Mouse (Mus musculus) c-Kit-positive CD71-negative TER-119-negative erythroid progenitor cells, embryonic 14.5 days (primary cell): ENCODE results near the gene Paics.
"Not testable (repeated sequence)": the region's sequence is repeated elsewhere in the genome, so short reads cannot be mapped to it uniquely, and the experiment has no call there.

Experiments used
- DNase-seq: peaks from one replicate; pipeline ENCODE4 v3.0.0-alpha.2; 2013; ENCODE audit warnings: low read depth

The Paics gene

DNA sequence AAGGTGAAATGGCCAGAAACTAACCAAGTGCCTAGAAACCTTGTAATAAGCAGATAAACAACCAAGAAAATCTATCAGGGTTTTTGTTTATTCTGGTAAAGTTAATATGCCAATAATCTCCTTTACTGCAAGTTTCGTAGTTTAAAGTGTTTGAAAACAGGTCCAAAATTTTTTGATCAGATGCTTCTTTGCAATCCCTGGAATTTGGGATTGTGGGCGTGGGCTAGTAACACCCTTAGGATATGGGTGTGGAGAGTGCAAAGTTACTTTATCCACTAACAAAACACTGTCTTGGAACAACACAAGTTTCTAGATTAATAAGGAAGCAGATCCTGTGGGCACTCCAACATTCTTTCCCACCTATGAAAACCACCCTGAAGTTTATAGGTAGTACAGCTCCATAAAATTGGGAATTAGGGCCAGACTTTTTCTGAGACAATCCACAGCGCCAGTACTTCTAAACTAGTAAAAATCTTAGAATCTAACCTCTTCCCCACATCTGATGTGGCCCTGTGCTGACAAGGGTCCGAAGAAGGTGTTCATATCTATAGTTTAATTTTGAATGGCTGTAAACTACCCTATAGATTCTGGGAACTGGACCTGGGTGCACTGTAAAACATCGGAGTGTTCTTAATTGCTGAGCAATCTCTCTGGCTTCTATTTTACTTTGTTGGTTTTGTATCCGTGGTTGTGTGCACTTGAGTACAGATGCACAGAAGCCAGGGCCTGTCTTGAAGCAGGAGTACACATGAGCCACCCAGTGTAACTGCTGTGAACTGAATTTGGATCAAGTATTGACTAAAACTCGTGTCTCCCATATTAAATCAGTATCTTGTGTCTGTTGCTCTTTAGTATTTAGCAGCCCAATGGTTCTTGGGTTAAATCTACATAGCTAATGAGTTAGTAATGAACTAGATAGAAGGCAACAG, 1.3 kb downstream of the Paics start:
- no peak for DNase-seq

DNA sequence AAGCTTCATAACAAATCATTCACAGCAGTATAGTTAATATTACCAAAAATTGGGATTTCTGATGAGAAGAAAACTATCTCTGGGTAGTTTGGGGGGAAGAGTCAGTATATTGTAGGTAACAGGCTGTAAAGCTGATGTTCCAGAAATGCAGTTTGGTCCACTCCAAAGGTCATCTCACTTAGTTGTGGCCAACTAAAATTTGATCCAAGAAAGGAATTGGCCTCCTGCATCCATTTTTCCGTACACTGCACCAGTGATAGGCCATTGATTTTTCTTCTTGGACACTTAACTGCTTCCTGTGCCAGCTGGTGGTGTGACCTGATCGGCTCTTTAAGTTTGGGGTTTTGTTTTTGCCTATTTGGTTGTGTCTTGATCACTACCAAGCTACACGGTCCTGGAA, 2.7 kb downstream of the Paics start:
- DNase-seq, result no peak

DNA sequence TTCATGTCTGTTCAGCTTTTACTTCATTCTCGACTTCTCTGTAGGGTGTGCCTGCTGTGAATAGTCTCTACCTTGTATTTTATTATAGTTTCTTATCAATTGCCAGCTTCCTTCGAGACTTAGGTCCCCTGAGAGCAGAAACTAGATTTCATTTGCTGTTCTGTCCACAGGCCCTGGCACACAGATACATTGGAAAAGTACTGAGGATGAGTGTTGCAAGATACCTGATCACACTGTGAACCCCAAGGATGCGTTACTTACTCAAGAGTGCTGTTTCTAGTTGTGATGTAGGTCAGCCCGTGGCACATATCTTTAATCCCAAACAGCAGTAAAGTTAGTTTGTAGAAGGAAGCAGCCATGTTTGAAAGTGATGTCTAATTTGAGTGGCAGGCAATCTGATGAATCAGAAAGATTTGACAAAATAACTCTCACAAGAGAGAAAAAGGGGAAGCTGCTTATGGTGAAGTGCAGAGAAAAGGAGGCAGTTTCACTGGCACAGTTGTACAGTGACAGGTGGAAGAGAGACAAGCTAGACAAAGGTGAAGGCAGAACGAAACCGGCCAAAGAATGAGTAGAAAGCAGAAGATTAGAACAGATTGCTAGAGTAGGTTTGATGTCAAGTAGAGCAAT, 3.3 kb downstream of the Paics start:
- no peak for DNase-seq

DNA sequence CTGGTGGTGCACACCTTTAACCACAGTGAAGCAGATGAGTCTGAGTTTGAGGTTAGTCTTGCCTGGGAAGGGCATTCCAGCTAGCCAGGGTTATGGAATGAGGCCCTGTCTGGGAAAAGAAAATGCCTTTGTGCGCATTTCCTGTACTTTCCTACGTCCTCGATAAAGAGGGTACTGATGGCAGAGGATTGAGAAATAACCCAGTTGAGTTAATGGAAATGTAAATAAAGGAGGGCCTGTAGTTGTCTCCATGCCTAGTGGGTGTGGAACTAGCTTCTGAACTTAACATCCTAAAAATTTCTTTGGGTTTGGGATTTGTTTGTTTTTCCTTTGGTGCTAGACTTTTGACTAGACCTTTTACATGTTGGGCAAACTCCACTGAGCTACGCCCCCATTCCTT, 4.4 kb downstream of the Paics start:
- DNase-seq, result no peak

DNA sequence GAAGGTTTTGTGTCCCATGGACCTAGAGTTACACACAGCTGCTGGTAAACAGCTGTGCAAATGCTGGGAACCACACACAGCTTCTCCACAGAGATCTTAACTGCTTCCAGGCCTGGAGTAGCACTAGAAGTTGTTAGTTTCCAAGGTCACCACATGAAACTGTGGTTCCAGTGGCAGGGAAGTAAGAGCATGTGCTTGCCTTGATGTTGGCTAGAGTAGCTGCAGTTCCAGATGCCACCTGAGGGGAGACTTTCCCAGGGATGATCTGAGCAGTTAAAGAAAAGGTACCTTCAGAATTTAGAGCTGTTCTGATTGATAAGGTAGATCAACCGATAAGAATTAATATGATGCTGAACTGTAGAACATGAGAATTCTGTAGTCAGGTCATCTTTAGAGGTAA, 6.8 kb downstream of the Paics start:
- DNase-seq, result no peak

DNA sequence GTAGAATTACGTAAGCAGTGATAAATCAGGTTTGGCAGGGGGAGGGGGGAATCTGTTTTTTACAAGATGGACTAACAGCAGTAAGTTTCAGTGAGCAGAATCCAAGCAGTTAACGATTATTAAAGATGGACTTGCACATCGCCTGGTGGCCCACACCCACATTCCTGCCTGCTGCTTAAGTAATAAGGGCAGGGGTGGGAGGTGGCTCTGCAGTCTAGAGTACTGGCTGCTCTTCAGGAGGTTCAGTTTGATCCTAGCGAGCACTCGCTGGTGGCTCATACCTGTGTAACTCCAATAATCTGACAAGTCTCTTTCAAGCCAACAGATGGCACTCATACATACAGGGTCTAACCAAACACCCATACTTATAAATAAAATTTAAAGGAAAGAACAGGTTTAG, 8.5 kb downstream of the Paics start:
- DNase-seq, result no peak

DNA sequence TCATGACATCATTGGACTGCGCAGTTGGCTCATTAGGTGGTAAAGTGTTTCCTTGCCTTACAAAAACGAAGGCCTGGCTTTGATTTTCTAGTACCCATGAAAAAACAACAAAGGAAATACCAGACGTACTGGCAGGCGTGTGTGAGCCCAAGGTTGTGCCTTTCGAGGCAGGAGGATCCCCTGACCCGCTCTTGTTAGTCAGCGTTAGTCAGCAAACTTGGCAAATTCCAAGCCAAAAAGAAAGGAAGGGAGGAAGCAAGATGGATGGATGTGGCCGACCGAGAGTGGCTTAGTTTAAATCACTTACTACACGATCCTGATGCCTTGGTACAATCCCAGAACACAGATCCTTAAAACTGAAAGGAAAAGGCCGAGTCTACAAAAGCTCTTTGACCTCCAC, 11.4 kb downstream of the Paics start:
- DNase-seq, result no peak

DNA sequence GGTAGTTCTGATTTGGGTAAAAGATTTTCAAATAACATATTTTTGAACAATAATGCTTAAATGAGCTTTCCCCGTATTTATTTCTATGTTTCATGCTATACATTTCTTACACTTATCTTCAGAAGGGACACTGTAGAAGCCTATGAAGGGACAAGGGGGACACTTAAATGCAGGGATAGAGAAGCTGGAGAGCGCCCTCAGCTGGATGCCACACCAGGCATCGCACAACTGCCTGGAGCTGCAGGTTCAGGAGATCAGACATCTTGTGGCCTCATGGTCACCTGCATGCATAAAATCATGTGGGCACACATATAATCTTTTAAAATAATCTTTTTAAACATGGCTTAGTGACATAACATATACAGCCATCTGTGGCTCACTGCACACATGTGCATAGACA, 13.5 kb downstream of the Paics start:
- no peak for DNase-seq

DNA sequence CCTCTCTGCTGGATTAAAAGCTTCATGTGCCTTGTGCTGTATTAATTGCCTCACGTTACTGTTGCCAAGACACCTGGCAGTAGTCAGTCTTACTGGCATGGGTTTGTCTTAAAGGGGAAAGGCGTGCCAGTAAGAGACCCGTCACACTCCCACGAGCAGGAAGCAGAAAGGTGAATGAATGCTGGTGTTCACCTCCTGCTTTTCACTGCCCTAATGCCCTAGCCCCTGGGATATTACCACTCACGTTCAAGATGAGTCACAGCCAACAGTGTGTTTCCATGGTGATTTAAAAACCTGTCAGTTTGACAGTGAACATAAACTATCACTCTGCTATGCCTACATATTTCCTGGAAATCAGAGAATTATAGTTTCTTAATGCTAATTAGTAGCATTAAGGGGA, 18.1 kb downstream of the Paics start:
- DNase-seq, result no peak

DNA sequence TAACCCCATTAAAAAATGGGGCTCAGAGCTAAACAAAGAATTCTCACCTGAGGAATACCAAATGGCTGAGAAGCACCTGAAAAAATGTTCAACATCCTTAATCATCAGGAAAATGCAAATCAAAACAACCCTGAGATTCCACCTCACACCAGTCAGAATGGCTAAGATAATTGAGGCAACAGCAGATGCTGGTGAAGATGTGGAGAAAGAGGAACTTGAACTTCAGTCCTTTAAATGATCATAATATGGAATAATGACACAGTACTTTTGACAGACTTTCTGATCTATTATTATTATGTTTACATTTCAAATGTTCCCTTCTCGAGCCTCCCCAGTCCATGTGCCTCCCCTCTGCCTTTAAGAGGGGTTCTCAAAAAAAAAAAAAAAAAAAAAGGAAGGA, 20.0 kb downstream of the Paics start:
- not testable (repeated sequence) for DNase-seq

DNA sequence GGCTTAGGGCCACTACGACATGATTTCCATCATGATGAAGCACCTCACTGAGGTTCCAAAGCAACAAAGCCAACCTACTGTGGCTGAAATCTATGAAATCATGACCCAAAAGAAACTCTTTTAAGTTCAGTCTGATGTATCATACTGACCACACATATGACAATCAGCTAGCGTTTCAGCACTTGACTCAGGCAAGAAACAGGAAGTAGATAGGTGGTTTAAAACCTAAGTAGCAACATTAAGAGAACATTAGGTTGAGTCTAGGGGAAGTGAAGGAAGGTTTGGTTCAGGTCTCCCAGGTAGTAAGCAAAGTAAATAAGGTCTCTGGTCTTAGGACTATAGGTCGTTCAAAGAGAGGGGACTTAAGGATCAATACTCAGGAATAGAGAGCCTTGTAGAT, 22.4 kb downstream of the Paics start:
- DNase-seq, result no peak

DNA sequence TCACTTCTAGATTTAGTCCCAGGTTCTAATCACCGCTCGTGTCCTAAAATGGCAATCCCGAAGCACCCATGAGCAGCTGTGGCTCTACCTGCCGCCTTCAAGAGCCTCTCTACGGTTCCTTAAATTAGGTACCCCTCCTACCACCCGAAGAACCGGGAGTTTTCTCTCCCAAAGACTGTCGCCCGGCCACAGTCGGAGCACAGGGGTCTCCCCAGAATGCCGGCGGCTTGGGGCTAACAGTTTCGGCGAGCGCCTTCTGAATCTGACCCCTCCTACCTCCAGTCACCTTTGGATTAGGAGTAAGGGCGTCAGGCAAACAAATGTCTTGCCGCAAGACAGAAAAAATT, 23.1 kb downstream of the Paics start:
- DNase-seq, result no peak

DNA sequence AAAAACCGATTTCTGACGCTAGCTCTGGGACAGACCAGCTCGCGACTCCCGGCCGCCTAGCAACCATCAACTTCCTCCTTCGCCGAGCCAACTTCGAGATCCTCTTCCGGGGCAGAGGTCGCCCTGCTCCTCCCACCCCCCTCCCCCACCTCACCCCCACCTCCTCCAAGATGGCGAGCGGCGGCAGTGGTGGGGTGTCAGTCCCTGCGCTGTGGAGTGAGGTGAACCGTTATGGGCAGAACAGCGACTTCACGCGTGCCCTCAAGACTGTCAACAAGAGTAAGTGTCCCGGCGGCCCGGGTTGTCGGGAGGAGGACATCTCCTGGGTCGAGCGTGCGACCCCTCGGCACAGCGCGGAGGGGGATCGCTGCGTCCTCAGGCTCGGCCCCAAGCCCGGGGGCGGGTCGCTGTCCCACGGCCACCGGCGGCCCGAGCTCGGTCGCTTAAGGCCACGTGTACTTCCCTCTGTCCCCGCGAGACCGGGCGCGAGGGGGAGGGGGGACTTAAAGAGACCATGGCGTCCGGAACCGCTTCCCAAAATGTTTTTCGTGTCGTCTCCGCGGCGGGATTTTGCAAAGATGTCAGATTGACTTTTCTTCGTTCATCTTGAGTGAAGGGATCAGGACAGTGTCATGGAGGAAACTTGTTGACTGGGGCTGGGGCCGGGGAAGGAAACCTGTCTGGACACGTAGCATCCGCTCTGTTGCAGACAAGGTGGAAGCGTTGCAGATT, 23.6 kb downstream of the Paics start, which contains the start of gene Srp72:
Gene Srp72, plus strand, starts transcription at position 130 of the 732 bp plus-strand sequence.
- DNase-seq, result peak; percentile 70

DNA sequence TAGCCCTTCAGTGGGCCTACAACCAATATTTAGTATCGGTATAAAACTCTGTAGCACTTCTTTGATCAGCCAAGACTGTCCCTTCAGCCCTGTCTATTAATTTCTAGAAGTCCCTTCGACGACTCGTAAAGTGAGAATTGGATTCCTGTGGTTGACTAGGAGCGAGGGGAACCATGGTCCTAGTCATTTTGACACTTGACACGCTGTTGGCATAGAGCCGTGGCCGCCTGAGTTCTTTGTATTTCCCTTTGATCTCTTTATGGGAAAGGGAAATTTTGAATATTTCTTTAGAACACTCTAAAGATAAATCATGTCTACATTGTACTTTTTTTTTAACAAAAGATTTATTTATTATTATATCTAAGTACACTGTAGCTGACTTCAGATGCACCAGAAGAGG, 24.6 kb downstream of the Paics start:
- no peak for DNase-seq

DNA sequence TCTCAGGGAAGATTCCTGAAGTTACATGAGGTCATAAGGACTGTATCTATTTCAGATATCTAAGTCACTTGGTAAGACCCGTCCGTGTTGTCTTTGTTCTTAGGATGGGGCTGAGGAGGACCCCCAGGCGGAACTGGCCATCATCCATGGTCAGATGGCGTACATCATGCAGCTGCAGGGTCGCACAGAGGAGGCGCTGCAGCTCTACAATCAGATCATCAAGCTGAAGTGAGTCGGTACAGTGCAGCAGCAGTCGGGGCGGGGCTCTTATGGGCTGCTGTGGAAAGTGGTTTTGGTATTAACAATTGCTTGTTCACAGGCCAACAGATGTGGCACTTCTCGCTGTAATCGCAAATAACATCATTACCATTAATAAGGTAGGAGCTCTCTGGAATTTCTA, 32.9 kb downstream of the Paics start:
- DNase-seq, result no peak

DNA sequence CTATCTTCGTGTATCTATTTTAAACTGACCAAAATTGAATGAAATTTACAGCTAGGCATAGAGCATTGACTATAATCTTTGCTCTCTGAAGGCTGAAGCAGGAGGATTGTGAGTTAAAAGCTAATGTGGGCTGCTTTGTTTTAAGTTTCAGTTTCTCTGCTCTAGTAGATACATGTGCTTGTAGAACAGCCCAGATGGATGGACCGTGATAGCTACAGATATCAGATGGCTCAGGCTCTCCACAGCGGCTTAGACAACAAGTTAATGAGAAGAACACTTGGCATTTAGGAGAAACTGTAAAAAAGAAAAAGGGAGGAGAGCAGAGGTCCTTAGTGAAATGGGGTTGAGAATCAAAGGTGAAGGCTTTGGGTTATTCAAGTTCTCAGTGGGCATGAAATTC, 39.7 kb downstream of the Paics start:
- DNase-seq, result no peak

DNA sequence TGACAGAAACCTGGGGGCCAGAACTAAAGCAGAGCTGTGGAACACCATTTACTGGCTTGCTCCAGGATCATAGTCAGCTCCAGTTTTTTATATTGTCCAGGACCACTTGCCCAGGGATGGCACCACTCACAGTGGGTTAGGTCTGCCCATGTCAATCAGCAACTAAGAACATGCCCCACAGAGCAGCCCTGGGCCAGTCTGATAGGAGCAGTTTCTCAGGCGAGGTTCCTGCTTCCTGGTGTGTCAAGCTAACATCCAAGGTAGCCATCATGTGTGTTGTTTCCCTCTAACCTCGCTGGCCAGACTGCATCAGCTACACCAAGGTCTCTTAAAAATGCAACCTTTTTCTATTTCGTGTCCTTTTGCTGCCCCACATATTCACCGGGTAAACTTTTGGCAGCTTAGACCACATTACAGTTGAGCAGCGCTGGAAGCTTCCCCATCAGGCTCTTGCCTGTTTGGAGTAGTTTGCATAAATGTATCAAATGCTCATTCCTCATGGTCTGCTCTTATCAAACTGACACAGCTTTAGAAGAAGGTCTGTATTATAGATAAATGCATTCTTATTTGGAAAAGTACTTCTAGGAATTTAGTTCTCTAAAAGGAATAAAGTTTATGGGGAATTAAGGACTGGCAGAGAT, 42.2 kb downstream of the Paics start:
- no peak for DNase-seq

DNA sequence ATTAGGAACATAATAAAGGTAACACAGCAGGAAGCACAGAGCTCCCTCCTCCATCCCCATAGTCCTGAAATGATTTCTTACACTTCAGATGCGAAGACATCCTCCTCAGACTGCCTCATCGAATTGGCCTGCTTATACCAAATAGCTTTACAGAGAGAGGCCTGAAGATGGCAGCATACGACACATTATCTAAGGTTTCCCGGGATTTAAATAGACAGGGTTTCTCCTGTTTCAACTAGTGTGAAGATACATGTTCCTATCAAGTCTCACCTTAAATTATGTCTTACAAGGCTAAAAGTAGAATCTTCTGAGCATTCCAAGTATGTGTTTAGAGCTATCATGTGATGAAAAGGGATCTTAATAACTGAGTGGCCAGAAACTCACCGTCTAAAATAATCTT, 47.3 kb downstream of the Paics start:
- DNase-seq, result no peak

DNA sequence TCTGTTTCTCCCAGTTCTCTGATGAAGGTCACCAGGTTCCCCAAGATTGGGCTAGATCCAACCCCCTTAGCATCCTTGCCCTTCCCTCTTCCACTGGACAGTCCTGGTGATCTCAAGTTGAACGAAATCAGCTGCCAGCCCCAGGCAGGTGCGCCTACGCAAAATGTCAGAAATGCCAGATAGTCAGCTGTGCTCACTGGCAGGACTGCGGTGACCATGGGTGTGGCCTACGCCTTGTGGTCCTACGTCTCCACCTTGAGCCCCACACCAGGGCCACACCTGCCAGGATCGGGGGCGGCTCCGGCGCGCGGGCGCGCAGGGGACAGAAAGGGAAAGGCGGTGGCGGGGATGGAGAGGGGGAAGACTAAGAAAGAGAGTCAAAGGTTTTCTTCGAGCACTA, 50.1 kb downstream of the Paics start:
- no peak for DNase-seq

DNA sequence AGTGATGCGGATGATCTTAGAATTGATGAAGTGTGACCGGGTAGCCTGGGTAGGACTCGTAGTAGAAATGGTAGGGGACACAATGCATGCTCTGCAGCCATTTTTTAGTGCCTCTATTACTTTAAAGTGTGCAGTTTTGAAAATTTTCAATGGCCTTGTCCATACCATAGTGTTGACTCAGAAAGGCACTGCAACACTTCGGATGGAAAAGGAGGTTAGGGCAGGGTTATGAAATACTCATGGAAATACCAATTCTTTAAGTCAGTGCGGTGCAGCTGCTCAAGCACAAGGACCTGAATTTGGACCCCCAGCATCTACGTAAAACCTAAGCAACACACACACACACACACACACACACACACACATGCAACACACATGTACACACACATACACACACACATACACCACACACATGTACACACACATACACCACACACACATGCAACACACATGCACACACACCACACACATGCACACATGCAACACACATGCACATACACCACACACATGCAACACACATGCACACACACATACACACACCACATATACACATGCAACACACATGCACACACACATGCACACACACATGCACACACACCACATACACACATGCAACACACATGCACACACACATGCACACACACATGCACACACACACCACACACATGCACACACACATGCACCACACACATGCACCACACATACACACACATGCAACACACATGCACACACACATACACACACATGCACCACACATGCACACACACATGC, 53.1 kb downstream of the Paics start, which contains the start of gene Arl9:
Gene Arl9, plus strand, starts transcription at position 5 of the 771 bp plus-strand sequence.
- DNase-seq, result no peak

DNA sequence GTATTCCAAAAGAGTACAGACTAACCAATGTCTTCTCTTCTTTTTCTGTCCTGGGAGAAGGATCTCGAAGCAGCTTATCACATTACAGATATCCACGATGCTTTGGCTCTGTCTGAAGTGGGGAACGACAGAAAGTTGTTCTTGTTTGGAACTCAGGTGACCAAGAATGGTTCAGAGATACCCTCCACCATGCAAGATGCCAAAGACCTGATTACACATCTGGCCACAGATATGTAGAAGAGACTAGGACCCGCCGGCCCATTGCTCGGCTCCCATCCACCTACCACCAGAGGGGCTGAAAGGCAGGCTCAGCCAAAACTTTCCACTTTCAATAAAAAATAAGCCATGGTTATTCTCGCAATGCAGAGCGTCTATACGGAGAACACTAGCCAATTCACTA, 59.2 kb downstream of the Paics start:
- DNase-seq, result no peak

DNA sequence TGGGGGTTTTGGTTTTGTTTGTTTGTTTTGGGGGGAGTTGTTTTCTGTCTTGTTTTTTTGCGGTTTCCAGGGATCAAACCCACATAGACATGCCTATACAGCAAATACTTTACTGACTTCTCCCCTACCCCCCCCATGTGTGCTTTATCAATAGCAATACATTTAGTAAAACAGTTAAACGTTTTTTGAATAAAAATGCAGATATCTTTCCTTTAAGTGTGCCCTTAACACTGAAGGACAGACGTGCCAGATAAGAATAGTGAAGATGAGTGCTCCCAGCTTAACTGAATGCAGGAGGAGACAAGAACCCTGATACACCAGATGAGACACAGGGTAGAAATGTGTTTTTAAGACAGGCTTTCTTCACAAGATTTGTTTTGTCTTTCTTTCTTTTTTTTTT, 60.0 kb downstream of the Paics start:
- no peak for DNase-seq
